ENCODE assay signal across 7 mouse cellular contexts in genomic region chr13:28950266-28950622, GRCm38 (mm10). TPM values are rescaled to one million over a fixed set of nuclear protein-coding genes. Genes with fewer than 3 reads are reported as not detected.
DNase-seq lines count a peak whose midpoint lies in the region; ATAC-seq and TF ChIP-seq lines count a peak whose summit lies in the region.

No protein-coding gene starts in this region.

- peaks cover 19% of the 10 kb centered on the region for H3K4me1 ChIP-seq in lung, embryonic 16.5 days (replicated peaks; ENCODE audit: control insufficient read depth, insufficient read depth, low read length)
- peaks cover 4% of the 10 kb centered on the region; the same call in 1 of the 2 replicates for H3K4me1 ChIP-seq in forebrain, embryonic 11.5 days (replicated peaks; ENCODE audit: control insufficient read depth, insufficient read depth, low read length)
- H3K4me1 ChIP-seq in limb, embryonic 12.5 days (replicated peaks): peaks cover 17% of the 10 kb centered on the region
- H3K4me1 ChIP-seq in small intestine, adult 2 months (ENCODE audit: control insufficient read depth, insufficient read depth, insufficient read length, low read length): peaks cover 12% of the 10 kb centered on the region

- WGBS in lung, embryonic 16.5 days: under 1% methylated on average over 9 of the region's 9 CpGs
- WGBS in forebrain, embryonic 11.5 days: 0% methylated on average over 9 of the region's 9 CpGs
- WGBS in limb, embryonic 12.5 days: under 1% methylated on average over 9 of the region's 9 CpGs
- under 1% methylated on average over 9 of the region's 9 CpGs for WGBS in small intestine, adult 2 months

- no peaks in the 10 kb centered on the region for H3K27me3 ChIP-seq in lung, embryonic 16.5 days (ENCODE audit: control insufficient read depth, insufficient read depth, low read depth, low read length)
- no peaks in the 10 kb centered on the region for H3K27me3 ChIP-seq in forebrain, embryonic 11.5 days (ENCODE audit: control insufficient read depth, insufficient read depth, low read length)
- no peaks in the 10 kb centered on the region for H3K27me3 ChIP-seq in limb, embryonic 12.5 days
- peaks cover 3% of the 10 kb centered on the region; the same call in 1 of the 2 replicates for H3K27me3 ChIP-seq in small intestine, adult 2 months (ENCODE audit: control insufficient read depth, insufficient read depth, low read length)

- H3K27ac ChIP-seq in lung, embryonic 16.5 days (ENCODE audit: low read length): peak overlapping the region; percentile 97
- peak overlapping the region; percentile 100 for H3K27ac ChIP-seq in forebrain, embryonic 11.5 days (ENCODE audit: low read depth, low read length)
- H3K27ac ChIP-seq in limb, embryonic 12.5 days: peak overlapping the region; percentile 100
- no peak overlapping the region for H3K27ac ChIP-seq in small intestine, adult 2 months (ENCODE audit: insufficient read depth, low read depth, low read length)

- TF ChIP-seq POLR2A in small intestine, adult 2 months (IDR thresholded peaks at IDR 0.05; ENCODE audit: low read depth, low read length): no peak

- DNase-seq in lung, postnatal 10 days: no peak
- DNase-seq in forebrain, embryonic 11.5 days (ENCODE audit: low spot score): no peak
- no peak for DNase-seq in layer of hippocampus, postnatal 14 days (ENCODE audit: low spot score in 2 of 2)
- no peak for DNase-seq in right cerebral cortex, postnatal 36 days (ENCODE audit: low spot score in 2 of 2)

- peak overlapping the region; percentile 39 for H3K4me2 ChIP-seq in lung, embryonic 16.5 days (ENCODE audit: low read depth, low read length)
- H3K4me2 ChIP-seq in forebrain, embryonic 11.5 days (ENCODE audit: low read depth, low read length, severe bottlenecking): peak overlapping the region; percentile 46
- H3K4me2 ChIP-seq in limb, embryonic 12.5 days: peak overlapping the region; percentile 44

- no peaks in the 10 kb centered on the region for H3K36me3 ChIP-seq in lung, embryonic 16.5 days (ENCODE audit: control insufficient read depth, insufficient read depth, low read length)
- H3K36me3 ChIP-seq in forebrain, embryonic 11.5 days (ENCODE audit: control insufficient read depth, insufficient read depth, low read length): no peaks in the 10 kb centered on the region; the same call in 1 of the 2 replicates
- peaks cover 19% of the 10 kb centered on the region; the same call in 1 of the 2 replicates for H3K36me3 ChIP-seq in limb, embryonic 12.5 days
- H3K36me3 ChIP-seq in small intestine, adult 2 months (ENCODE audit: control insufficient read depth, insufficient read depth, low read length): no peaks in the 10 kb centered on the region; the same call in 1 of the 2 replicates

- ATAC-seq in lung, embryonic 16.5 days (ENCODE audit: low read depth): no peak
- ATAC-seq in forebrain, embryonic 11.5 days (replicated peaks; ENCODE audit: low FRiP score): no peak
- no peak for ATAC-seq in limb, embryonic 12.5 days (ENCODE audit: insufficient number of reproducible peaks, insufficient read depth, low FRiP score, low TSS enrichment, low read depth)

- H3K4me3 ChIP-seq in lung, embryonic 16.5 days (ENCODE audit: low read length): peak overlapping the region; percentile 65
- peak overlapping the region; percentile 100 for H3K4me3 ChIP-seq in forebrain, embryonic 11.5 days (ENCODE audit: low read depth, low read length)
- peak overlapping the region; percentile 99 for H3K4me3 ChIP-seq in limb, embryonic 12.5 days (replicated peaks)
- H3K4me3 ChIP-seq in small intestine, adult 2 months (ENCODE audit: low read depth, low read length): peak overlapping the region; percentile 90

- H3K9ac ChIP-seq in lung, embryonic 16.5 days (ENCODE audit: low read length): peak overlapping the region; percentile 99
- peak overlapping the region; percentile 100 for H3K9ac ChIP-seq in forebrain, embryonic 11.5 days (ENCODE audit: low read length)
- H3K9ac ChIP-seq in limb, embryonic 12.5 days (replicated peaks): peak overlapping the region; percentile 100

- H3K9me3 ChIP-seq in lung, embryonic 16.5 days (ENCODE audit: control insufficient read depth, low read length): no peaks in the 10 kb centered on the region
- H3K9me3 ChIP-seq in forebrain, embryonic 11.5 days (ENCODE audit: control insufficient read depth, low read length): no peaks in the 10 kb centered on the region; the same call in 1 of the 2 replicates
- H3K9me3 ChIP-seq in limb, embryonic 12.5 days: peaks cover 5% of the 10 kb centered on the region; the same call in 1 of the 2 replicates

- TF ChIP-seq CTCF in small intestine, adult 2 months (IDR thresholded peaks at IDR 0.05; ENCODE audit: extremely low read depth, insufficient read length, insufficient replicate concordance, low read depth, low read length): no peak

RNA-seq across cellular contexts. Expression of gene Sox4, which starts 3.3 kb away (rescaled TPM):
- 25.8 and 38.5 TPM in 2 replicates for polyA plus RNA-seq in lung, embryonic 16.5 days (2015; fragmentation: Nextera tagmentation; extraction: Ambion mirVana)
- polyA plus RNA-seq in forebrain, embryonic 11.5 days (2014; fragmentation: Nextera tagmentation; extraction: Ambion mirVana): 150 and 171 TPM in 2 replicates
- 131 and 135 TPM in 2 replicates for polyA plus RNA-seq in limb, embryonic 12.5 days (2016; fragmentation: Nextera tagmentation; extraction: Ambion mirVana)
- 9.6 and 20.5 TPM in 2 replicates for polyA plus RNA-seq in small intestine, adult 2 months (2012; rRNA removed)
- total RNA-seq in layer of hippocampus, postnatal 14 days (2021): 10 to 100 TPM; 47.8 to 50.1 TPM
